Mouse (Mus musculus): ENCODE measurements around the gene Dpp3.
A peak's percentile ranks its signal among the peaks of the same experiment; 100 is the strongest.

GRCm38 (mm10) chr19:4961928-4962601 is 34.0 kb upstream of the Dpp3 start, which contains the start of gene Mrpl11:
- TF ChIP-seq CTCF (IDR thresholded peaks at IDR 0.05; ENCODE audit: borderline replicate concordance, insufficient read depth, low read length) = peak; percentile 82; the same call in 1 of the 2 replicates
- 0 out of 2 replicates have a peak, but pooled peaks have one; percentile 12 for TF ChIP-seq POLR2A (IDR thresholded peaks at IDR 0.05; ENCODE audit: low read depth, low read length)

Data from embryonic fibroblast, embryonic 13.5 days (primary cell).